Mouse (Mus musculus) erythroblast, embryonic 14.5 days (primary cell): Measurements from ENCODE around the gene Cnn3.

ENCODE experiments used
- GATA1 ChIP-seq: IDR thresholded peaks from 2 replicates; pipeline ENCODE4 v1.6.1; 2012; ENCODE audit warnings: low read length, inconsistent platforms, mixed read lengths
- TAL1 ChIP-seq: IDR thresholded peaks from 3 replicates; pipeline ENCODE4 v1.6.1; 2012; ENCODE audit warnings: low read length, inconsistent platforms, mixed read lengths

- TF ChIP-seq GATA1 (no peak), TAL1 (no peak)
These were observed 67.7 kb downstream of the Cnn3 start for GRCm38 (mm10) chr3:121493997-121494421.
